Mouse (Mus musculus): Measurements from ENCODE around the gene Pde4d.

Pde4d gene

DNA sequence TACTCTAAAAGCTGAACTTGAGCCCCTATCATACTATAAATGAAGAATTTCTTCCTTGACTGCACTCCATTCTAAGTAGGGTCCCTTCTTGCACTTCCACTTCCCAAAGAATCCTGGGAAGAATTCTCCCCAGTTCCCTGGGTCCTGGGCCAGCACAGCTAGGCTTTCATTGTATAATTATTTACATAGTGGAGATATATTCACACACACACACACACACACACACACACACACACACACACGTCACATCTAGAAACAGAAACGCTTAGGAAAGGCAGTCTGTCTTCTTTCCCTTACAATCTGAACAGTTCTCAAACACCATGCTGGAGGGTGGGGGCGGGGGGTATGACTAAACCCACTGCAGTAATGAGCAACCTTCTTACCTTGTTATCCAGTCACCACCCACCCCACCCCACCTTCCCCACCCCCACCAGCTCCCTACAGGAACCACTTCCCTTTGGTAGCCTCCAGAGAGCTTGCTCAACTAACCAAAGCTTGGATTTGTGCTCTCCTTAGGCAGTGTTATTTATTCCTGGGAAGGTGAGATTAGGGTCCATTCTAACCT is 868.8 kb downstream of the Pde4d start:
- DNase-seq = no peak

DNA sequence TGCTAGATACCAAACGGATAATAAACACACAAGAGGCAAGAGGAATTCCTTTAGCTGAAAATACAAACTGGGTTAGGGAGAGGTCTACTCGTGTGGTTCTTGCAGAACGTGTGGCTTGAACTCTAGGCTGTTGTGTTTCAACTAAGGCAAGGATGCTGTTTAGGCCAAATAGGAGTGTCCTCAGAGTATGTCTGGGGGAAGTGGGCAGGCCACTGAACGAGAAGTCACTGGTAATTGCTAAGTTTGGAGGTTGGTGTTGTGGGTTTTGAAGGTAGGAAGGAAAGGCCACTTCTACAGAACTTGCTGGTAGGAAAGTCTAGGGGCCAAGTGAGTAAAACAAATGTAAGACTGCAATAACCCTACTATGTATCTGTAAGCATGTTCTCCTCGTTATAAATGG is 876.3 kb downstream of the Pde4d start:
- DNase-seq = no peak

DNA sequence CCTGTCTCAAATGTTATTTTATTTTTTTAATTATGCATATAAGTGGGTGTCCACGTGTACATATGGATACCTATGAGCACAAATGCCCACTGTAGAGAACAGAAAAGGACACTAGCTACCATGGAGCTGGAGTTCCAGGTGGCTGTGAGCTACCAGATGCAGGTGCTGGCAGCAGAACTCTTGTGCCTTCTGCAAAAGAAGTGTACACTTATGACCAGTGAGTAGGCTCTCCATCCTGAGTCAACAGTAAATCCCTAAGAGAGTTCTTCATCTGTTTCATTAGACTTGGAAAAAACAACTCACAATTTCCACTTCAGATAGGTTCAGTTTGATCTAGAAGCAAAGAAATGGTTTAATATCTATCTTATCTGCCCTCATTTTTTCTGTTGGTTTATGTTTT is 881.8 kb downstream of the Pde4d start:
- DNase-seq = no peak

DNA sequence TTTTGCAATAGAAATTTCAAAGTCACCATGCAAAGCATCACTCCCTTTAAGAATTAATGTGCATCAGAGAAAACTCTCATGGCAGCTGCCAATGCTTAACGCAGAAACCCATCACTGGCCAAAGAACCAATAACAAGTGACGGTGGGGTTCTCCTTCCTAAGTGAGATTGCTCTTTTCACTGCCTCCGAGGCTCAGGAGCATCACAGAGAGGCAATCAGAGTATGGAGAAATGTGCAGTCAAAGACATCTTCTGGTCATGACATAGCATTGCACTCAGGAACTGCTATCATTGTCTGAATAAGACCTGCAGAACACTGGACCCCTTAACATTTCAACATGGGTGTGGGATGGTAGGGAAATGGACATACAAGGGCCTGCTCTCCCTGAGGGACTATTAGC is 892.2 kb downstream of the Pde4d start:
- no peak for DNase-seq

DNA sequence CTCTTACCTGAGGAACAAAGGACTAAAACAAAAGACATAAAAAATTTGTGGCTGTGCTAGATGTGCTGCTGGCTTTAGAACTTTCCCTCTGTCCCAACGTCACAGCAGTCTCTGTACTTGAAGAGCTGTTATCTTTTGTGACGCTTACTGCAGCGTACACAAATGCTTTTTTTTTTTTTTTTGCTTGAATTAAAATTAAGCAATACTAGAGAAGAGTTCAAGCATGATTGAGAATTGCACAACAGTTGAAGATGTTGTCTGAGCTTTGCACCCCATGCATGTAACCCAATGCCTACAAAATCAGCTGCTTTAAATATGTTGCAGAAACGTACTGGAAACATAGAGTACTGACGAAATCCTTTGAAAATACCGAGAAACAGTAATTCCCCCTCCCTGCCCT is 892.7 kb downstream of the Pde4d start:
- DNase-seq = no peak

DNA sequence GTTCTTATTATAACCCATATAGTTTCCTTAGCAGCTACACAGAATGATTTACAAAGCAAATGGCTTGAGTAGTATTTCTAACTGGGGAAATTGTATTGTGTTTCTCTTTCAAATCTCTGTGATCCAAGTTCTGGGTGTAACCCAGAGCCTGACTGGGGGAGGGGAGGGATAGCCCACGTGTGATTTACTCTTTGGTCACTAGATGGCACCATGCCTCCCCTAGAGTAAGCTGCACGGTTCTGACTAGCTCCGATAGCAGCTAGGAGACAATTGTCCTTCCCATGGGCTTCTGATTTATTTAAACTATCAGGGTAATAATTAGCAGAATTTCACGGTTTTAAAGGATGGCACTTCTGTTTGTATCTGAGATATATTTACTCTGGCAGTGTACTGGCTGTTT is 893.8 kb downstream of the Pde4d start:
- peak; percentile 71 to 85 for DNase-seq

DNA sequence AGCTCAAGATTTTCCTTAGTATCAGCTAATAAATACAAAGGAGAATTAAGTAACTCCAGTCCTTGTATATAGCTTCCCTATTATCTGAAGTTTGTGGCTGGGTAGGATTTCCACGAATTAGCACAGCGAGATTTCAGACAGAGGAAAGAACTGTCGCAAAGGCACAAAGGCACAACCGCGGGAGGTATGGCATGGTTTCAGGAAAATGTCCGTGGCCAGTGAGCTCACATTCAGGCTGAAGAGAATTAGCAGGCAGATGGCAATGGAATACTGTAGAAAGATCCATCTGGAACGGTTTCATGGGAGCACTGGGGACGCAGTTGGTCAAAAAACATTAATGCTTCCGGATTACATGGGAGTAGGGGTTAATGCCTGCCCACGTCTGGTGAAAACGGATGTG is 898.0 kb downstream of the Pde4d start:
- DNase-seq = no peak

DNA sequence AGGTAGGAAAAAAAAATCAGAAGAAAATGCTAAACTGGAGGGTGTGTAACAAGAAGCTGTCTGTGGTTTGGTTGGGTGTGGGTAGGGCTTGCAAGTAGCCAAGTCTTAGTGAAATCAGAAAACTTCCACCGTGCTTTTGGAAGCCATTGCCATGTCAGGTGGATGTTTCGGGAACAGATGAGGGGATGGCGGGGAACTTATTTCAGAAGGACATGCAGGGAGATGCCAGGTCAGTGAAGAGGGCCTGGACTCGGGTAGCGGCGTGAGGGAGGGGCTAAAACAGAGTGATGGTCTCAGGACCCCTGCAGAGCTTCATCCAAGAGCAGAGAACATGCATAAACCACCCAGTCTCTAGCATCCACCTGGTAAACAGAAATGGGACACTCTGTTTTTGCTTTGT is 898.6 kb downstream of the Pde4d start:
- DNase-seq = no peak

DNA sequence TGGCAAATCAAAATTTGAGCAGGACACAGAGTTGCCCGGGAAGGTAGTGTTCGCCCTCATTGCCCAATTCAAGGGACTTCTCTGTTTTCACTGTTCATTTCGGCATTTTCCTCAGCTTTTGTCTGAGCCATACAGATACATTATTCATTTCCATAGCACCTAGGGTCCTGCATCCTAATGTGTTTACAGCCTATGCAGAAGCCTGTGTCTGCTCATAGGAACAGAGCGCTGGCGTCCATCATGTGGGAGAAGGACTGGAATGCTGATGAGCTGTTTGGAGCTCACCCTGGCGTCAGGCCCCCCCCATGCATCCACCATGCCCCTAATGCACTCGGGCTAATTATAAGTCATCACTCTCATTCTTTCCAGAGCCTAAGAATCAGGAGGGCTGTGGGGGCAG is 900.4 kb downstream of the Pde4d start:
- DNase-seq = no peak

DNA sequence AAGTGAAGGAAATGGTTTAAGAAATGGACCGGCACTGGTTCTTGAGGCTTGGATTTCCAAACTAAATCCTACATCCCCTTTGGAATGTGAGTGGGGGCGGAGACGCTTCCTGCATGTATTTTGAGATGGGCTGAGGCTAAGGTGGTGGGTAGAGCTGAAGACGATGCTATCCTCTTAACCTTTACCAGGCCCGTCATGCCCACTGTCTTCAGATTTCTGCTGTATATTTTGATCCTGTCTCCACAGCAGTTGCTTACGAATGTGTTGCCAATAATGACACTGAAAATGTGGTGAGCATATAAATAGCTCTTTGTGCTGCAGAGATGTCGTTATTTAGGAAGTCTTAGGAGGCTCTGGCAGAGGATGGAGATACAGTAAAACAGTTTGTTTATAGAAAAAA is 904.3 kb downstream of the Pde4d start:
- DNase-seq = no peak

DNA sequence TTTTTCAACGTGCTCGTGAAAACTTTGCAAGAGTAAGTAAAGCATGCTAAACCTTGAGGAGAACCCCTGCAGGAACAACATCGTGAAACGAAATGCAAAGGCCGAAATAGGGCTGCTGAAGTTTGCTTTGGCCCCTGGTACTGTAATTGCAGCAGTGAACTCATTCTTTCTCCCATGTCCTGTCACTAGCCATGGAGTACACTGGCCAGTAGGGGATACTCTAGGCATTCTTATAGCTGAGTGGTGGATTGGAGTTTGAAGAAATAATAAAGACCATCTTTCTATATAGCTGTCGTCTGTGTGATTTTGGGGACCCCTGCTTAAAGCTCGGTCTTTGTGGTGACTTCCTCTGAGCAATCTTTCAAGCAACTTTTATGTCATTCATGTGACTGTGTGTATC is 906.5 kb downstream of the Pde4d start:
- DNase-seq = no peak

DNA sequence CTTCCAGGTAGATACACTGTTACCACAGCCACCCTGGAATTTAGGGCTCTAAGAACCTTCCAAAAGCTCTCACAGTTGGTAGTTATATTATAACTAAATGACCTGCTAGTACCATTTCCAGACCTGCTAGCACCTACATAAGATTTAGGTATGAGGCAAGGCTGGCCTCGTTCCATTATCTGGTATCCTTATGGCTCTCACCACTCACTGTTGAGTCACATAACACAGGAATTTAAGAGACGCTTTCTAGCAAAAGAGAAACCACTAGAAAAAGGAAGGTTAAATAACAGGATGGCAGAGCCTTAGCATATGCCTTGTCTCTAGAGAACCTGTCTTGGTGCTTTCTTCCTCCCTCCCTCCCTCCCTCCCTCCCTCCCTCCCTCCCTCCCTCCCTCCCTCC is 910.2 kb downstream of the Pde4d start:
- DNase-seq = no peak

DNA sequence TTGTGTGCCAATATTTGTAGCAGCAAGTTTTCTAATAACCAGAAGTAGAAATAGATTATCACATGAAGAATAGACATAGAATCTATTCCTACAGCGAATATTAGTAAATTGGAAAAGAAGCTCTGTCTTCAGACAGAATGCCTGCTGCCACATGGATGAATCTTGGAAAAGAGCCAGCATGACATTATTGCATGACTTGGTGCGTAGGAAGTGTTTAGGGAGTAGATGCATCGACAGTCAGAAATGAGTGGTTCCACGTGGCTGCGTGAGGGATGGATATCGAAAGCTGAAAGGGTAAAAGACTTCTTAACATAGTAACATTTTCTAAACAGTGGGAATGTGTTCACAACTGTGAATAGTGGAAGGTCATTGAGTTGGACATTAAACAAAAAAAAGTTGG is 912.6 kb downstream of the Pde4d start:
- DNase-seq = no peak

DNA sequence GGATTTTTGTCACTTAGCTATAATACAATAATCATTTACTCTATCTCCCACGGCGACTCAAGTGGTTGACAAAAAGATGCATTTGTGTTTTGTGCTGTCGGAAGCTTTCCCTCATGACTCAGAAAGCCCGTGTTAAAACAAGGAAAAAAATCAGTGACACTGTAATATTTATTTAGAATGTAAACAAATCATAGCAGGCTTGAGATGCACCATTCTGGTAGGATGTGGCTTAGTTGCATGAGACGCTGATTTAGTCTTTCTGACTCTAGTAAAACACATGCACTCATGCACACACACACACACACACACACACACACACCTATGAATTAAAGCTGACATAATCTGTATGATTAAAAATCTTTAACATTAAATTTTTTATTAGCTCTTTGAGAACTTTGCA is 924.7 kb downstream of the Pde4d start:
- DNase-seq = no peak

DNA sequence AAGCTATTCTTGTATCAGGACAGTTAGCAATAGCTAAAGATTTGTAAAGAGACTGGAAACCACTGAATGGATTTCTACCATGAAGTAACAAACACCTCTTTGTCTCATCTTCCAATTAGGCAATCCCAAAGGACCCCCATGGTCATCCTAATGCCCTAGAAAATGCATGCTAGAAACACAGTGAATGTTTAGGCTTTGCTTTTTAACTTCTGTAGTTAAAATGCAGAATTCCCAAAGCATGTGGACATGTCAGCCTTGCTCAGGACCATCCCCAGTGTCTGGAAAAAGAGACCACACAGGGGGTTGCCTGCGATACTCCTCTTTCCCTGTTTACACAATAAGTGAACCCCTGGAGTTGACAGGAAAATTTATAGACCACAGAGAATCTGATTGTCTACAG is 926.9 kb downstream of the Pde4d start:
- no peak for DNase-seq

DNA sequence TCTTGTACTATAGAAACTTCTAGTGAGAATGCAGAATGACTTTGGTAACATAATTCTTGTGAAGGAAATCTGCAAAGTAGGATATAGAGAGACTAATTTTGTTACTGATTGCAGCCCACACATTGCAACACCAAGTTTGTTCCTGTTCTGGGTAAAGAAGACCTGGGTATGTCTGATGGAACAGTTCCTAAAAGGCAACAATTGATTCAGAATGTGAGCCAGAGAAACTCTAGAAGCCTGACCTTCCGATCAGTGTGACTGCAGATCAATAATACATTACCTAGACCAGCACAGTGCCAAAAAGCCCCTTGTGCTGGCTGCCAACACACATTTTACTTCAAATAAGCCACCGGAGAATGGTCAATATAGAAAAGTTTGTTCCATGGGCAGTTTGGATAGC is 930.4 kb downstream of the Pde4d start:
- DNase-seq = no peak

DNA sequence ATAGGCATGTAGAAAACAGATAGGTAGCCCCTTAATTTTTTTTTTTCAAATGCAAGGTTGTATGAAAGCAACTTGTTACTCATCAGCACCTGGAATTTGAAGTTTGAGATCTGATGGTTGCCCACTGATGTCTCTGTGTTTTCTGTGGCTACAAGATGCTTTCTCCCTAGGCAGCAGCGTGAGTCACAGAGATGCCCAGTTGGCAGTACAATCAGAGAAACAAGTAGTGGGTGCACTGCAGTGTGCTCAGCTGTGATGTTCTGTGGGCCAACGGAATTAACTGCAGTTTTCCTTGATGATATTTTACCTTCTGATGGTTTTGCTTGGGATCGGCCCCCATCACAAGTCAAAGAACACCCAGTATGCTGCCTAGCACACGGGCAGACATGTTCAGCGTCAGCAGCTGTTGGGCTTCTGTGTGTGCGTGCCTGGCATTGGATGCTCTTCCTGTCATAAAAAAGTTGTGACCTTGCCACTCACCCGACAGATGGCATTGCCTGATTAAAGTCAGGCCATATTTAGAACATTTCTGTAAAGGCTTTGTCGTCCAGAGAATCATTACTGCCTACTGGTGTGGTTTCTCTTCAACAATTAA is 939.0 kb downstream of the Pde4d start:
- no peak for DNase-seq

DNA sequence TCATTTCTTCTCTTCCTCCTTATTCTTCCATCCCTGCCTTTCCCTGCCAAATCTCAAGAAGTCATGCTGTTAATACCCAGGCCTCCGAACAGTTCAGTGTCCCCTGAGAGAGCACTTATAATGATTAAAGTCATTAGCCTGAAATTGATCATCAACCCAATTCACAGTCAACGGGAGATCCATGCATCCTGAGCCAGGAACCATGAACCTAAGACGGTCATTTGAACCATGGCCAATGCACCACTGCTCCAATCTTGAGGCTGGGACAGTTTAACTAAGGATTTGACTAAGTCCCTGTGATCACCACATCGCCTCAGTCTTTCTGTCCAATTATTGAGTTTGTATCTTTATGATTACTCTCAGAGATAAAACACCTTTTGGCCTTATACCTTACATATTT is 952.6 kb downstream of the Pde4d start:
- peak in 1 of 2 experiments; percentile 53 for DNase-seq

DNA sequence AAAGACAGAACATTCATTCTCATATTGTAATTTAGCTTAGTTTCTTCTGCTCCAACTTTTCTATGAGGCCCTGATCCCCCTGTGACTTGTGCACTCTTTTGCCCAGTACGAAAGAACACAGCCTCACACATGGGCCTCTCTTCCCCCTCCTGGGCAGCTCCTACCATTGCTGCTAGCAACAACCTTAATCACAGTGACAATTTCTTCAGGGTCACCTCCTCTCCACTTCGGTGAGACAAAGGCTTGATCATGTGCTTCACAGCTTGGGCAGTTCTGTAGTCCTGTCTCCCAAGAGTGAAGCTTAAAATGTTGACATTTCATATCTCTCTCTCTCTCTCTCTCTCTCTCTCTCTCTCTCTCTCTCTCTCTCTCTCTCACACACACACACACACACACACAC is 953.2 kb downstream of the Pde4d start:
- no peak for DNase-seq

DNA sequence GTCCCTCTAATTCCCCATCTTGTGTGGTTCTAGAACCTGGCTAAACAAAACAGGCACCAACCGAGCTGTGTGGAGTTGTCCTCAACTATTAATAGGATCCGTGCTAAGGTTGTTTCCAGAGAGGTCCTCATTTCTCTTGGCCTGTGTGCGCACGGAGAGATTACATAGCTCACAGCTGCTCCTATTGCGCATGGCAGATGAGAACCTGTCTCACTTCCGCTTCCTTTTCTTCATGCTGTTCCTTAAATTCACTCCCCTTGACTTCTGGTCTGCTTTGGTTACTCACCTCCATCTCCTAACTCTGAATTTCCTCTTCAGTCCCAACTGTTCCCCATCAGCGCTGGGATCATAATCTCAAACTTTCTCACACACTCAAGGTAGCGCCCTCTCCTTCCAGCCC is 956.6 kb downstream of the Pde4d start:
- DNase-seq = no peak

DNA sequence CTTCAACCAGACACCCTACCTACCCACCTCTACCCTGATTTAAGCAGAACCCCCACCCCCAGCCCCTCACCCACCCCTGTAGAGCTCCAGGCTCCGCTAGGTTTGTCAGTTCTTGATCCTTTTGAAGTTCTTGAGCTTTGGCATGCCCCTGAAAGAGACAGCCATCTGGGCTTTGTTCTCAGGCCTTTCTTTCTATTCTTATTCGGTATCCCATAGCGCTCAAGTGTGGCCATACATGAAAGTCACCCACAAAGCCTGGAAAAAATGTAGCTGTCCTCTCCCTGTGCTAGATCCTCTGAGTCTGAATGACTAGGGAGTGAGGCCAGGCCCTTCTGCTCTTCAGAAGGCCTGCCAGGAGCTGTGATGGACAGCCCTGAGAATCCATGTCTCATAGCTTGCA is 957.6 kb downstream of the Pde4d start:
- DNase-seq = no peak

DNA sequence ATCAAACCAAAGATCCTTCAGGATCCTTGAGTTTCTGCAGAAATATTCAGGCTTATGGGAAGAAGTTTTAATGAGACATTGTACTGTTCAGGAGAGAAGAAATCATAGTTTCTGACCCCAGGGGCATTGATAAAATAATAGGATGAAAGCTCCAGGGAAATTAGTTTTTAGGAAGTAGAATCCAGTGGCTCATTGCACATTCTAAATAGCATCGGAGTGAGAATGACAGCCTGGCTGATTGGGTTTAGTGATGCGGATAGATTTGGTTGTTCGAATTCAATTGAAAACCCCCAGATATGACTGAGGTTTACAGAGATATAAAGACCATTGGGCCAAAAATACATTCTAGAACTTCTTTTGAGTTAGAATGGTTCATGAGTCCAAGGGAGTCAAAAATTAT is 970.7 kb downstream of the Pde4d start:
- DNase-seq = no peak

DNA sequence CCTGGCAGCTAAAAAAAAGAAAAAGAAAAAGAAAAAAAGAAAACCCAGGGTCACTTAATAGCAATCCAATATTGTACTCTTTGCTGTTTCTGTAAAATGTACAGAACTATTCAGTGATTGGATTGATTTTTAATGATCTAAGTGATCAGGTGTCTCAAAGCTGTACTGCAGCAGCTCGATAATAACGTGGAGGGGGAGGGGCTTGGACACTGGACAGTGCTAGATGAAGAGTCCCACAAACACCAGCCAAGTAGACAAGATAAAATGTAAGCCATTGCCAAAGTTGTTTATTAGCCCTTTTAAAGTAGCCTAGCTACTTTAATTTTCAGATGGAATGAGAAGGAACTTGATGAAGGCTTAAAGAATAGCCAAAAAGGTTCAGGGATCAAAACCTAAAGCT is 975.2 kb downstream of the Pde4d start:
- peak; percentile 40 to 45 for DNase-seq

DNA sequence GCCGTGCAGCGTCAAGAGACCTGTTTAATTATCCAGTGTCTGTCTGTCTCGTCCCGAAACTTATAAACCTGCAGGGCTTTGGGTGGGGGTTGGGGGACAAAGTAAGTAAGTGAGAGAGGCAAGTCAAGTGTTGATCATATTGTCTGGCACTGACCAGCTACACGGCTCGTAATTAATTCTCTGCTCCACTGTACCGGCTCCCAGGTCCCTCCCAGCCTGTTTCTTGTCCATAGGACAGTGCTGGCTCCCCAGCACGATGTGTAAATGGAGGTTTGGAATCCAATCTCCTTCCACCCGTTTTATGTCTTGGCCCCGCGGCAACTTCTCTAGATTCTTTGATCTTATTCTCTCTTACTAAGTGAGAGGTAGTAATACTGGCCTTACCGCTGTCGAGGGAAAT is 975.8 kb downstream of the Pde4d start:
- DNase-seq = no peak

DNA sequence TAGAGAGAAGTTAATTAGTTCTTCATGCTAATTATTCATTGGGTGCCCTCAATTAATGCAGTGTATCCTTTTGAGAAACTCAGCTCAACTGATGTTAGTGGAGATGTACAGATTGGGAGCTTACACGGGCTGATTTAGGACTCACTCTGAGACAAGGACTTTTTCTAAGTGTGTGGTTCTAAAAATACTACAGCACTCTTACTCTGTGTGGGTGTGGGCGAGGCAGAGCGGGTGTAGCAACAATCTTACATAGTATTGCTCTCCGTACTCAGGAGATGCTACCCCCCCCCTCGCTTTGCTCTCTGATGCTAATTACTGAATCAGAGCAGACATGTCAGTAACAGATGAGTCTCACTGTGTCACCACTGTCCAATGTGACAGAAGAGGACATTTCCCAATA is 976.3 kb downstream of the Pde4d start:
- no peak for DNase-seq

DNA sequence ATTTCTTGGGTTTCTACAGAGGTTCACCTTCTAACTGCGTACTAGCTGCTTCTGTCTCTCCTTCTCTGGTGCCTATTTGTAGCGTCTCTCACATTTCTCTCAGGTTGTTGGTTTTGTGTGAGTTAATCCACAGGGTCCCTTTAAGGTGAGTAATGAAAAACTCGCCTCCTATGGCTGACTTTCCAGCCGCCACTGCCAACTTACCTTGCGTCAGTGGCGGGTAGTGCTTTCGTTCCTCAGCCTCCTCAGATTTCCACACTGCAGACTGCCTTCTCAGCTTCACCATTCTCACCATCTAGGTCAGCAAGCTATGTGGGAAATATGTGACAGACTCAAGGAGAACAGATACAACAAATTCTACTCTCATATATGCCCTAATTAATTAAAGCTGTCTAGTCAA is 977.8 kb downstream of the Pde4d start:
- no peak for DNase-seq

All from kidney, adult 8-10 months (tissue).